Mouse (Mus musculus): ENCODE results near the gene Mpi. TPM values are rescaled to one million over a fixed set of nuclear protein-coding genes. Genes with fewer than 3 reads are reported as not detected.

The Mpi gene
- 10 to 100 TPM; 72.5 to 77.6 TPM for total RNA-seq (2021)
- long read RNA-seq, experiment 1, transcript Mpi-201 (8 exons, 1,780 nt), result major isoform, 12 of 21 reads
- long read RNA-seq, experiment 1, partial matches to known transcripts, result 1 of 21 reads
- long read RNA-seq, experiment 1, other reads (novel, unspliced or antisense), result 8 of 21 reads
- long read RNA-seq, experiment 2, transcript Mpi-201 (8 exons, 1,780 nt), result major isoform, 14 of 30 reads
- long read RNA-seq, experiment 2, partial matches to known transcripts, result 2 of 30 reads
- long read RNA-seq, experiment 2, other reads (novel, unspliced or antisense), result 14 of 30 reads

GRCm38 (mm10) chr9:57552139-57552887 is at the start of gene Mpi:
Gene Mpi (minus strand): TSS chr9:57552763.
- Histone ChIP-seq H3K4me3 (peak within 1 kb of the TSS; percentile 82), H3K27ac (peak within 1 kb of the TSS; percentile 90)
- DNase-seq (ENCODE audit: low spot score in 2 of 2), result peak; percentile 80 to 82
- TF ChIP-seq CTCF (conservative IDR thresholded peaks at IDR 0.05), result no peak

GRCm38 (mm10) chr9:57602098-57602497 is 49.5 kb upstream of the Mpi start:
- 0 out of 2 replicates have a peak overlapping the region, but pooled peaks have one; percentile 32 for H3K27ac ChIP-seq
- no peak for TF ChIP-seq CTCF (conservative IDR thresholded peaks at IDR 0.05)
- no peak for DNase-seq (ENCODE audit: low spot score in 2 of 2)
- H3K4me3 ChIP-seq, result no peak overlapping the region

- no peak for TF ChIP-seq CTCF (conservative IDR thresholded peaks at IDR 0.05)
- Histone ChIP-seq H3K4me3 (no peak overlapping the region), H3K27ac (peak overlapping the region; percentile 61)
- DNase-seq (ENCODE audit: low spot score in 2 of 2), result peak; percentile 47 to 71
Observed at GRCm38 (mm10) chr9:57601353-57601706, 48.8 kb upstream of the Mpi start.

GRCm38 (mm10) chr9:57600620-57601352 is 48.2 kb upstream of the Mpi start:
- DNase-seq (ENCODE audit: low spot score in 2 of 2), result no peak
- Histone ChIP-seq H3K4me3 (no peak overlapping the region), H3K27ac (peak overlapping the region; percentile 61)
- TF ChIP-seq CTCF (conservative IDR thresholded peaks at IDR 0.05), result no peak

GRCm38 (mm10) chr9:57598851-57599563 is 46.4 kb upstream of the Mpi start:
- no peak for TF ChIP-seq CTCF (conservative IDR thresholded peaks at IDR 0.05)
- no peak for DNase-seq (ENCODE audit: low spot score in 2 of 2)
- no peak overlapping the region for H3K4me3 ChIP-seq
- no peak overlapping the region for H3K27ac ChIP-seq

GRCm38 (mm10) chr9:57597929-57598382 is 45.4 kb upstream of the Mpi start:
- TF ChIP-seq CTCF (conservative IDR thresholded peaks at IDR 0.05), result no peak
- no peak for DNase-seq (ENCODE audit: low spot score in 2 of 2)
- Histone ChIP-seq H3K4me3 (no peak overlapping the region), H3K27ac (no peak overlapping the region)

GRCm38 (mm10) chr9:57597265-57597664 is 44.7 kb upstream of the Mpi start:
- Histone ChIP-seq H3K27ac (no peak overlapping the region), H3K4me3 (no peak overlapping the region)
- DNase-seq (ENCODE audit: low spot score in 2 of 2), result no peak
- TF ChIP-seq CTCF (conservative IDR thresholded peaks at IDR 0.05), result no peak

GRCm38 (mm10) chr9:57594174-57594509 is 41.6 kb upstream of the Mpi start:
- DNase-seq (ENCODE audit: low spot score in 2 of 2), result no peak
- H3K27ac ChIP-seq, result no peak overlapping the region
- TF ChIP-seq CTCF (conservative IDR thresholded peaks at IDR 0.05), result no peak
- no peak overlapping the region for H3K4me3 ChIP-seq

- Histone ChIP-seq H3K4me3 (no peak overlapping the region), H3K27ac (no peak overlapping the region)
- DNase-seq (ENCODE audit: low spot score in 2 of 2), result no peak
- no peak for TF ChIP-seq CTCF (conservative IDR thresholded peaks at IDR 0.05)
Observed at GRCm38 (mm10) chr9:57593454-57594173, 41.1 kb upstream of the Mpi start.

- peak overlapping the region; percentile 85; the same call in 1 of the 2 replicates for H3K4me3 ChIP-seq
- peak; percentile 63 for TF ChIP-seq CTCF (conservative IDR thresholded peaks at IDR 0.05)
- DNase-seq (ENCODE audit: low spot score in 2 of 2), result no peak
Observed at GRCm38 (mm10) chr9:57590726-57591125, 38.2 kb upstream of the Mpi start.

GRCm38 (mm10) chr9:57589224-57590126 is 36.9 kb upstream of the Mpi start, which contains the start of gene Ulk3:
Gene Ulk3 (plus strand): TSS chr9:57589452.
- Histone ChIP-seq H3K4me3 (peak within 1 kb of the TSS; percentile 85), H3K27ac (peak within 1 kb of the TSS; percentile 90)
- DNase-seq (ENCODE audit: low spot score in 2 of 2), result peak; percentile 70 to 75
- peak; percentile 66 for TF ChIP-seq CTCF (conservative IDR thresholded peaks at IDR 0.05)

More at GRCm38 (mm10) chr9:57590726-57591125, 38.2 kb upstream of the Mpi start:
- H3K27ac ChIP-seq, result no peak overlapping the region
